Mouse (Mus musculus) left cerebral cortex, postnatal 36 days (tissue): ENCODE measurements around the gene Gm10775. TPM values are rescaled to one million over a fixed set of nuclear protein-coding genes. Genes with fewer than 3 reads are reported as not detected.
A peak's percentile ranks its signal among the peaks of the same experiment; 100 is the strongest.

Experiments
- DNase-seq, 2 experiments: peaks; one replicate each; pipeline ENCODE4 v3.0.0; 2021 to 2022; ENCODE audit warnings: low spot score in 2 of 2, mixed read lengths in 1 of 2
- intact Hi-C: fragments of 180-260 bp; cut with DNase I; formaldehyde crosslinking; loops from one replicate; pipeline ENCODE4 v1.15.1; 2025
- total RNA-seq, 2 experiments: library from RNA; stranded (reverse); gene quantifications; 2 replicates each; pipeline ENCODE4 v1.2.3; 2021

The Gm10775 gene
- under 1 TPM; 0.45 to 0.52 TPM for total RNA-seq

DNA sequence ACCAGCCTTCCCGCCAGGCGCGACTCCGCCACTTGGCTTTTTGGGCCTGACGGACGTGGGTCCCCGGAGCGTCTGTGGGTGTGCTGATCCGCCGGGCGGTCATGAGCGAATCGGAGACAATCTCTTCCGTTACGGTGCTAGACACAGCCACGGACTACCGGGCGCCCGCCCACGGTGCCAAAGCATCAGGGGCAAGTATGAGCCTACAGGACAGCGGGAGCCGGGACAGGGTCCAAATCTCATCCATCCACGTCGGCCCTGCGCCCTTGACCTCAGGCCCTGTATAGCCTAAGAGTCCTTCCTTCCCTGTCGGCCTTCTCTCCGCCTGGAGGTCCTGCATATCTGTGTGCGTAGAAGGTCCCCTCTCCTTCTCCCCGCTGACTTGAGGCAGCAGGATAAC is at the start of gene Gm10775:
TSS of gene Gm10775 (plus strand) at position 301 of the 400 bp plus-strand sequence.
- DNase-seq: no peak
- intact Hi-C loops: no loop called here

DNA sequence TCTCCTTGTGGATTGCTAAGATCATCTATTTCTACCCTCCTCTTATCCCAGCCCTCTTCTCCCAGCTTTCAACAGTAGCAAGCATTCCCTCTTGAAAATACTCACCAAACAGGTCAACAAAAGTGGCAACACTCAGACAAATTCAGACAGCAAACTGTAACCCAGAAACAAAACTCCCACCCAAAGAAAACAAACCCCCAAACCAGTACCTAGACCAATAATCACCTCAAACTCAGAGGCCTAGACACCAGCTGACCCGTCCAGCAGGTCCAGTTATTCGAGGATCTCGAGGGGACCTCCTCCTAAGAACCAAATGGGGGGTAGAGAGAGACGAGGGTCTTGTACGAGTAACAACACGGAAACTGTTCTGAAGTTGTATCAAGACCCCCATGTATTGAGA is 33.4 kb upstream of the Gm10775 start:
- no peak for DNase-seq
- intact Hi-C loops: no loop called here

DNA sequence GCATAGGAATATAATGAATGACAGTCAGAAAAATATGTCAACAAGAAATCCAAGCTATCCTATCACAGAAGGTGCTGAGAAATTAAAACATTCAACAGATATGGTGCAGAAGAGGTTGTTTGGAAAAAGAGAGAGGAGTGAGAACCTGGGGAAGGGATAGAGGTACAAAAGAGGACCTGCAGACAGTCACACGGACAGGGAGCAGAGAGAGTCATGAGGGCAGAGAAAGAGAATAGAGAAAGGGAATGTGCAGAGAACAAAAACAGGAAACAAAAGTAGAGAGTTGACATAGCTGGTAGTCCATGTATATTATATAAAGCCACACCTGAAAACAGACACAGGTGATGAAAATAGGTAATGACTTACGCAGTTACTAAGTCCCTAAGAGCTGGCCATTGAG is 32.7 kb upstream of the Gm10775 start:
- intact Hi-C loops: no loop called here

DNA sequence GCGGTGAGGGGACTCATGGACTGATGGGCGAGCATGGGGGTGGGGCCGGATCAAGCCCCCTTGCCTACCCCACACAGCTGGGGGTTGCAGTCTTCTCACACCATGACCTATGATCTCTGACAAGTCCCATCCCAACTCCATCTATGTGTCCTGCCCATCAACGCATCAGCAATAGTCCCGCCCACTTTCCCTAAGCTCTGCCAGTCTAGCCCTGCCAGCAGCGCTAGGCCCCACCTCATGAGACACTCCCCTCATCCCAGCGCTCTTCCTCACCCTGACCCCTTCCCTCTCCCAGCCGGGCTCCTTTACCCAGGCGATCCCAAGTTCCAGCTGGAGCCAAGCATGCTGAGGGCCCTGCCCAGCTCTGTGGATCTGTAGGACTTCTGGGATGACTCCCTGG is 22.1 kb upstream of the Gm10775 start:
- no peak for DNase-seq
- intact Hi-C loops: no loop called here

More for the DNA sequence above, 32.7 kb upstream of the Gm10775 start:
- no peak for DNase-seq

DNA sequence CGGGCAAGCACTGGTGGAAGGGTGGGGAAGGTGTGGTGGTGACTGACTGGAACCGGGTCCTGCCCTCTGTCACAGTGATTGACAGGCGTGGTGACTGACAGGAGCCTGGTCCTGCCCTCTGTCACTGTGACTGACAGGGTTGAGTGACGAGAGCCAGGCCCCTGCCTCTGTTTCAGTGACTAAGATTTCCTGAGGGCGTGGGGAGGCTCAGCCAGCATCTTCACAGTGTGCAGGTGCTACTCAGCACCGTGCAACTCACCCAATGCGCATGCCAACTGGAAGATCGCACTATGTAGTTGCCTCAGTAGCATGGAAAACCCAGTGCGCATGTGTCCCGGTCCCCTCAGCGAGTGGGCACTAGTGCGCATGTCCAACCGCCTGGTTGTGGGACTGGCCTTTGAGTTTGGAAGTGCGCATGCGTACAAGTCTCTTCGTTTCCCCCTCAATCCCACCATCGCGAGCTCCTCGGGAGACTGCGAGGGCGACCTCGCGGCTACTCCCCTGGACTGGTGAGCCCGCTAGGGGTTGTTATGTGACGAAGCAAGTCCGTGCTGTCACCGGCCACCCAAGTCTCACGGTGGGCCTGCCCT is 18.7 kb upstream of the Gm10775 start:
- intact Hi-C loops: loop anchor here (1.0 to 10.0 kb wide), 4 partner anchors 38 to 926 kb away; partner anchors contain the start of genes Aaed1, Cdk20, Mfsd14b and Zfp369
- DNase-seq: peak; percentile 98

DNA sequence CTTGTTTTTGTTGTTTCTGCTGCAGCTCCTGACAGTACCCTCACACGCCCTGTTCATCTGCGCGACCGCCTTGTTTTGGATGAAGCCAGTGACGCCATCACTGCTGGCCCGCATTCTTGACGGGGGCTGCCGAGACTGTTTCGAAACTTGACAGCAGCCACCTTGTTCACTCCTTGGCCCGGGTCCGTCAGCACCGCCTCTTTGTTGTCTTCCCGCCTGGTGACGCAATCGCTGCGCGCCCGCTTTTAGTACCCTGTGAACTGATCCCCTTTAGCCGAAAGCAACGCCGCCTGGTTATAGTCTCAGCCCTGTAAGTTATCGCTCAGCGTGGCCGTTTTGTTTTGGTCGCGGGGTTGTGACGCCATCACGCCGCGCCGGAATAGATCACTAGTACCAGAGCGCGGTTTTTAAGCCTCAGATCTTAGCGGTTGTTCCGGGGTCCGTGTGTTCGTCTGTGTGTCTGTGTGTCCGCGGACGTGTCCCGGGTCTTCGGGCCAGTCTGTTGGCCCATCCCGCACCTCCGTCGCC is 18.2 kb upstream of the Gm10775 start:
- DNase-seq: peak; percentile 95 to 96
- intact Hi-C loops: loop anchor here (1.0 to 10.0 kb wide), 4 partner anchors 37 to 926 kb away; partner anchors contain the start of genes Aaed1, Cdk20, Mfsd14b and Zfp369

DNA sequence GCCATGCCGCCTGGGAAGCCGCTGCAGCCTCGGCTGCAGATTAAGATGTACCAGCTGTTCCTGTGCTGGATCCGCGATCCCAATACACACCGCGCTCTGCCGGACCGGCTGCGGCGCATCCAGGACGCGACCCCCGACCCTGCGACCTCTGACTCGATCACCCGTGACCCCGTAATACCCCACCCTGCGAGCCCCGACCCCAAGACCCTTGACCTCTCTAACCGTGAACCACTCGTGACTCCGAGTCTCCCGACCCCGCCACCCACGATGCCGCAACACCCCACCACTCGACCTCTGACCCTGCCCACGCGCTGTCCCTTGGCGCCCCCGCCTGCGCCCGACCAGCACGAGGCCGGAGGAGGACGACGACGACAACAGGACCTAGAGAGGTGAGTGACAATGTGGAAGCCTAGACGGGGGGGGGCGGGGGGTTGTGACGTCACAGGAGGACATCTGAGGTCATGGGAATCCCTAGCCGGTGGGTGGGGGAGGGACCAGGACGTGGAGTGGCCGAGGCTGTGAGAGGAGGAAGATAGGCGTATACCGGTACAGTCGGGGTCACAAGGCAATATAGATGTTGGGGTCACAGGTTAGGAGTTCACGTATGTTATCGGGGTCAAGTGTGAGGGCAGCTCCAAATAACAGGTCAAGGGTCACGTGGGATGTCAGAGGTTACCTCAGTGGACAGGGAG is 17.6 kb upstream of the Gm10775 start:
- DNase-seq: no peak
- intact Hi-C loops: loop anchor here (1.0 to 10.0 kb wide), 4 partner anchors 37 to 927 kb away; partner anchors contain the start of genes Aaed1, Cdk20, Mfsd14b and Zfp369

DNA sequence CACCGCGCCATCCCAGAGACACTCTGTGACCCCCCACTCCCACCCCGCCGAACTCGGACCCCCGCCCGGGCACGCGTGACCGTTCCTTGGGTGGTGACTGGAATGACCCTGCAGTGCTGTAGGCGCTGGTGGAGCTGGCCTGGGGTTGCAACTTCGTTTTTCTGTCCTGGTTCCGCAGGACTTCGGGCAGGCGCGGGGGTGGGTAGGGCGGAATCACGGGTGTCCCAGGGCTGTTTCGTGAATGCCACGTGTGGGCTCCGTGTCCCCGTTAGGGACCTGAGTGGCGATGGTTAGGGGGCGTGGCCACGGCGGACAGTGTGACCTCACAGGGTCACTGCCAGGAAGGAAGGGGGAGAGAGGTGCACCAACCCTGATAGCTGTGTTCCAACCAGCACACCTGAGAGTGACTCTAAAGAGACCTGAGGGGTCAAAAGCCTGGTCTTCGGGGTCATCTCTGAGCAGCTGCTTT is 17.0 kb upstream of the Gm10775 start:
- intact Hi-C loops: loop anchor here (5.0 to 10.0 kb wide), 3 partner anchors 130 to 928 kb away; partner anchors contain the start of genes Aaed1, Cdk20 and Mfsd14b
- DNase-seq: no peak

DNA sequence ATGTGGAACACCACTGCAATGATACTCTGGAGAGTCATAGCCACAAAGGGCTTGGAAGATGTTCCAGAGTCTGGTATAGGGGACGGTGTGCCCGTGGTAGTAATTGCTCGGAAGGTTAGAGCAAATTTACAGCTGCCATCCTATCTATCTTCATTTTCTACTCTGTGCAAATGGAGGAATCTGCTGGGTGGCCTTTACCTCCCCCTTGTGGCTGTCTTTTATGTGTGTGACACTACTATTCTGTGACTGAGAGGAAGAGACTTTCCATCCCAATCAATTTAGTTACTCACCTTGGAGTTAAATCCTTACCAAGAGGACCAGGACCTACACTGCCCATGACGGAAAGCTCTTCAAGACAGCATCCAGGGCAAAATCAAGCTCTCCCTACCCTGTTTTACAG is 16.1 kb upstream of the Gm10775 start:
- no peak for DNase-seq

DNA sequence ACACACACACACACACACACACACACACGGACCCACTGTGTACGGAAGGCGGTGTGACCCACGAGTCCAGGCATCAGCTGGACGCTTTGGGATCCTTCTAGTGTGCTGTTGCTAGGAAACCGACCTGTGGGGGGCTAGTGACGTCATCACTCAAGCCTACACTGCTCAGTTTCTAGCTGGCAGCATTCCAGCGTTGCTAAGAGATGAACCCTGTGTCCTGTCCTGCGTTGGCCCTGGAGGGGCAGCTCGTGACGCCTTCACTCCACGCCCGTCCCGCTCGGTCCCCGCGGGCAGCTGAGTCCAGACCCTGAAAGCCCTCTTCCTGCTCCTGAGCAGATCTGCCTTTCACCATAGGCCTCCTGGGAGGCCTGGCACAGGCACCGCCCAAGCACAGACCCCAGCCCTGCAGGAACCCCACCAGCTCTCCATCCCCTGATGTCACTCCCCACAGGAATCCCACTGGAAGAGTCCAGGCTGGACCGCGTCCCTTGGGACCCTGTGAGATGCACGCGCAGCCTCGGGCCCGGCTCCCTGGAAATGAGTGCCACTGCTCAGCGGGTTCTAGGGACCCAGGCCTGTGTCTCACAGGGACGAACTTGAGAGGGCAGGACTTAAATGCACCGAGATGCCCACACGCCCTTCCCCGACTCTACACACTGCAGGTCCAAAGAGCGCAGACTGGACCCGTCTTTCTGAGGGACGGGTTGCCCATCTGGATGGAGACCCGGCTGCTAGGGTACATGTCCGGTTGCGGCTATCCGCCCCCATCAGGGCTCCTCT is 974 bp upstream of the Gm10775 start:
- intact Hi-C loops: no loop called here

More for the DNA sequence above, 16.1 kb upstream of the Gm10775 start:
- intact Hi-C loops: loop anchor here (5.0 to 10.0 kb wide), 3 partner anchors 131 to 928 kb away; partner anchors contain the start of genes Aaed1, Cdk20 and Mfsd14b

DNA sequence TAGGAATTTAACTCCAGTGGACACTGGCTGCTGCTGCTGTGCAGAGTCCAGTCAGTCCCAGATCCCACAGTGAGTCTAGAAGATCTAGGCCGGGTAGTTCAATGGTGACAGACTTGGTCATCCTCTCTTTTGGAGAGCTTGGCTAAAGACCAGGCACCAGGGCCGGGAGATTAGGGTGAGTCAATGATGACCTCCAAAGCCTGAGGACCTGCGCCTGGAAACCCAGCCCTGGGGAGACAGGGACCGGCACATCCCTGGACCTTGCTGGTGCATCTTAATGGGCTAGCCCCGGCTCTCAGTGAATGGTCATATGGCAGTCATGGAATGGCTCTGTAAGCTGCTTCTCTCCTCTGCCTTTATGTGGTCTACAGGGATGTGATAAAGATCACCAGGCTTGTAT is 2.7 kb downstream of the Gm10775 start:
- intact Hi-C loops: no loop called here
- no peak for DNase-seq

More for the DNA sequence above, 974 bp upstream of the Gm10775 start:
- peak; percentile 83 to 84 for DNase-seq

DNA sequence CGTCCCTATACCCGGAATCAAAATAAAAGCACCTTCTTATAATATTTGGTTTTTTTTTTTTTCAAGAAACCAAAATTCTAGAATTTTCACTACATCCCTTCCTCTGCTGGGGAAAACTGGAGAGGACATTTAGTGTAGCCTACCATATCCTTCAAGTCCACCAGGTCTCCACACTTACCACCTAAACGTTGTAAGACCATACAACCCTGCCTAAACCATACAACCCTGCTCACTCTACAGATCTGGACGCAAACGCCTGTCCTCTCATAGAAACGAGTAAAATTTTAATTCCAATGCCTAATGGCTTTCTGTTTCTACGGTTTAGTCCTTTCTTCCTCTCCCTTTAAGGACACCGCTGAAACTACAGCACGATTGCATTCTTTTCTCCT is 18.6 kb downstream of the Gm10775 start:
- intact Hi-C loops: loop anchor here (1.0 kb wide), 1 partner anchor 37 kb away; no protein-coding TSS in a partner anchor

DNA sequence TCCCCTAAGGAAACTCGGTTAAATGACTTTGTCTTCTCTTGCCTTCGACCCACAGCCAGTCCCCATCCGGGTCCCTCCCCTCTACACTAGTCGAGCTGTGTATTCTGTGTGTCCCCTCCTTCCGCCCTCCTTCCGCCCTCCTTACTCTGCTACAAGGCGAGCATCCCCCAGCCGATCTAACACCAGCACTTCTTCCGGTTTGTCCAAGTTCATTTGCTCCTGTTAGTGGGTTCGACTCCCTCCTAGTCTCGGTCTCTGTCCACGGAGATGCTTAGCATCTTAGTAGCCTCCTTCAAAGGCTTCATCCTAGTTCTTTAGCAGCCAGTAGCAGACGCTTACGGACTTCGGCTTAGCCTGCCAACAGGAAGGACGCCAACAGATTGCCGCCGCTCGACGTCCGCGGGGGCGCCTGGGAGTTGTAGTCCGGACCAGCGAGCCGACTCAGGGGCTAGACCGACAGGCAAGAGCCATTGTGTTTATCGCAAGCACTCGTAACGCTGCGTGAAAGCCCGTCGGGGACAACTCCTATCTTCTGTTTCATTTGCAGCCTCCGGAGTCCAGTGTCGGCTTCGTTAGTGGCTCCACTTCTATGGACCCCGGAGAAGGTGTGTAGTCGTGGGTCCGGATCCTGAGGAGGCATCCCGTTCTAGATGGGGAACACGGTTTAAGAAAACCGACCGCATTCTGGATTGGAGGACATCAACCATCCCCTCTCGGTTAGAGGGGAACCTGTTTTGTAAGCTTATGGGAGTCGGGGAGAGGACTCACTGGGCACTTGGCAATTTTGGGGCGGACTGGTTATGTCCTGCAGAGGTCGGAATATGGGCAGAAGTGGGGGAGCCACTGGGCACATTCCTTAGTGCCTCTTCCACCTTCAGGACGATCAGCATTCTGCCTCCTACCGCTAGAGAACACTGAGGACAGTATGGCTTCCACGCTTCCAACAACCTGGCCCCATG is 19.3 kb downstream of the Gm10775 start, which contains the start of gene Zfp369:
TSS of gene Zfp369 (plus strand) at position 432 of the 959 bp plus-strand sequence.
- DNase-seq: peak; percentile 96 to 97
- intact Hi-C loops: loop anchor here (1.0 kb wide), 1 partner anchor 37 kb away; no protein-coding TSS in a partner anchor

More for the DNA sequence above, 18.6 kb downstream of the Gm10775 start:
- DNase-seq: no peak

DNA sequence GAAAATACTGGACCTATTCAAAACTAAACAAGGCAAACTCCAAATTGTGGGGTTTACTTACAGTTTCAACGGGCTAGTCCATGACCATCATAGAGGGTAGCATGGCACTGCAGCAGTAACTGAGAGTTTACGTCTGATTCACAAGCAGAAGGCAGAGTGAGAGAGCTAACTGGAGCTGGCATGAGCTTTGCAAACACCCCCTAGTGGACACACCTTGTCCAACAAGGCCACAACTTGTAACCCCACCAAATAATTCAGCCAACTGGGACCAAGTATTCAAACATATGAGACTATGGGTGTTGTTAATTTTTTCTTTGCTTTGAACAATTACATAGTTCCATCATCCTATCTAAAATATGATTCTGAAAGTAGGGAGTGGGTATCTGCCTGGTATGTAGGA is 27.4 kb downstream of the Gm10775 start:
- DNase-seq: no peak
- intact Hi-C loops: no loop called here

DNA sequence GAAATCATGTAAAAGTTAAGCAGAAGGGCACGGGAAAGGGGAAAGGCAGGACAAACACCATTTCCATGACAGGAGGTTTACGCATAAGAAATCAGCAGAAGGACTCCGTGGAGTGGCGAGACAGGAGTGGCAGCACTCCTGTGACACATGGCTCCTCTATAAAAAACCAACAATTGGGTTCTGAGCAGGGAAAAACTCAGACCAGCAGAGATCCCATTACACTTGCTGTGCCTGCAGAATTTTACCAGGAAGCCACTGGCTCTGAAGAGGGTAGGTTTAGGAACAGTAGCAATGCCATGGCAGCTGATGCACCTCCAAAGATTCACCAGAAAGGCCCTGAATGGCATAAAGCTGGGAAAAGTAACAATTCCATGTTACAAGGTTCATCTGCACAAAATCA is 37.0 kb downstream of the Gm10775 start:
- no peak for DNase-seq
- intact Hi-C loops: no loop called here
